Mouse (Mus musculus) liver, postnatal 0 days (tissue): Measurements from ENCODE around the gene Heatr5b. TPM values are rescaled to one million over a fixed set of nuclear protein-coding genes. Genes with fewer than 3 reads are reported as not detected.

Experiments
- ATAC-seq: fragments of 200-750 bp; cut with Nextera tagmentation; 2 replicates; pipeline ENCODE4 v1.8.0; 2017; ENCODE audit warnings: mild to moderate bottlenecking, moderate library complexity
- DNase-seq: peaks from one replicate; pipeline ENCODE4 v3.0.0-alpha.2; 2016
- H3K27ac ChIP-seq: fragments of 300-500 bp; sonication (generic); 2 replicates; pipeline ENCODE4 v1.5.1; 2014; ENCODE audit warnings: antibody characterized with exemption, moderate library complexity, mild to moderate bottlenecking, low read depth
- H3K27me3 ChIP-seq: fragments of 300-500 bp; sonication (generic); 2 replicates; pipeline ENCODE4 v1.6.1; 2014; ENCODE audit warnings: low read length, control low read depth, mixed read lengths; ENCODE audit not compliant: insufficient read depth
- H3K36me3 ChIP-seq: fragments of 300-500 bp; sonication (generic); replicated peaks from 2 replicates; pipeline ENCODE4 v1.6.1; 2014; ENCODE audit warnings: mild to moderate bottlenecking, control low read depth, low read length, moderate library complexity, mixed read lengths; ENCODE audit not compliant: insufficient read depth
- H3K4me1 ChIP-seq: fragments of 300-500 bp; sonication (generic); 2 replicates; pipeline ENCODE4 v1.6.1; 2014; ENCODE audit warnings: antibody characterized with exemption, mild to moderate bottlenecking, control low read depth; ENCODE audit not compliant: insufficient read depth
- H3K4me2 ChIP-seq: fragments of 300-500 bp; sonication (generic); 2 replicates; pipeline ENCODE4 v1.6.1; 2014; ENCODE audit warnings: low read depth, mild to moderate bottlenecking, low read length, moderate library complexity, mixed read lengths
- H3K4me3 ChIP-seq: fragments of 300-500 bp; sonication (generic); 2 replicates; pipeline ENCODE4 v1.5.1; 2014; ENCODE audit warnings: low read depth, low read length
- H3K9ac ChIP-seq: fragments of 300-500 bp; sonication (generic); replicated peaks from 2 replicates; pipeline ENCODE4 v1.6.1; 2014; ENCODE audit warnings: mild to moderate bottlenecking, moderate library complexity
- H3K9me3 ChIP-seq: fragments of 300-500 bp; sonication (generic); 2 replicates; pipeline ENCODE4 v1.6.1; 2016; ENCODE audit warnings: mild to moderate bottlenecking, control low read depth, low read length, mixed read lengths
- CTCF ChIP-seq: sonication (generic); IDR thresholded peaks from 2 replicates; pipeline ENCODE4 v1.5.1; 2016; ENCODE audit warnings: antibody characterized with exemption, low read depth
- EP300 ChIP-seq: IDR thresholded peaks from 2 replicates; pipeline ENCODE4 v1.6.1; 2016; ENCODE audit warnings: antibody characterized with exemption, low read depth, mild to moderate bottlenecking
- WGBS: fragments of 180-500 bp; shearing (Covaris S2); extraction: QIAGEN DNeasy Blood & Tissue Kit; methylation state at CpG from one replicate; pipeline ENCODE4 v1.1.7; 2014; ENCODE audit not compliant: insufficient replicate concordance; 5-methylcytosine and 5-hydroxymethylcytosine counted together
- polyA plus RNA-seq: library from polyadenylated mRNA; unstranded; fragments of >200 nt; fragmentation: Nextera tagmentation; extraction: Ambion mirVana; gene quantifications from 2 replicates; pipeline ENCODE4 v1.2.1, GENCODE M21; 2015

Gene Heatr5b
- polyA plus RNA-seq, 1 experiment from 2014 or later: 2.3 TPM

- Histone ChIP-seq H3K9ac (no peak overlapping the region), H3K27me3 (no peaks in the 10 kb centered on the region), H3K4me1 (no peaks in the 10 kb centered on the region), H3K27ac (no peak overlapping the region), H3K9me3 (no peaks in the 10 kb centered on the region), H3K4me2 (no peak overlapping the region), H3K36me3 (peaks cover 69% of the 10 kb centered on the region), H3K4me3 (no peak overlapping the region)
- ATAC-seq: no peak
- no peak for DNase-seq
- 88% methylated on average over 10 of the region's 10 CpGs for WGBS
- TF ChIP-seq EP300: no peak
- no peak for TF ChIP-seq CTCF
These were observed 21.1 kb upstream of the Heatr5b start for GRCm38 (mm10) chr17:78856243-78856642.

DNA sequence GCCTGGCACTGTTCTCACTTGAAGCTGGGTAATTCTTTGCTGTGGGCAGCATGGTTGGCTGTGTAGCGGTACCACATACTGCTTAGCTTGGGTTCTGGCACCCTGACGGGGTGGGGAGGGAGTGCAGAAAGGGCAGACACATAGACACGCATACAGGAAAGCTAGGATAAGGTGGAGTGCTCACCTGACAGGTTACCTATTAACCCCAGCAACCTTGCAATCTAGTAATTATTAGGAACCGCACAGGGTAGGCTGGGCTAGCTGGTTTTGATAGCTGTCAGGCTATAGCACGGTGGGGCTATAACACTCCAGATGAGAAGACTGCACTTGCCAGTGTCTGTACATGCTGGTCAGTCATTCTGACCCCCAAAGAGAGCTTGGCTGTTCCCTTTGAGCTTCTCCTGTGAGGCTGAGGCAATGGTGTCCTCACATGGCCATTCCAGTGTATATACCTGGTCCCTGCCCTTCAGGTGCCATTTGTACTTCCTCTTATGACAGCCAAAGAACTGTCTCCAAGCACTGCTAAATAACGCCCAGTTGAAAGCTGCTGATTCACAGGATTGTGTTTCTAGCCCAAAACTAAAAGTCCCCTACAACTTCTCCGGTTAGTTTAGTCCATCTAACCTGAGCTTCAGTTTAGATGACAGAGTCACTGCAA, 7.2 kb upstream of the Heatr5b start:
- Histone ChIP-seq H3K4me3 (no peak overlapping the region), H3K9ac (no peak overlapping the region), H3K4me2 (no peak overlapping the region), H3K36me3 (peaks cover 61% of the 10 kb centered on the region), H3K9me3 (no peaks in the 10 kb centered on the region), H3K27ac (no peak overlapping the region), H3K4me1 (no peaks in the 10 kb centered on the region), H3K27me3 (no peaks in the 10 kb centered on the region)
- DNase-seq: no peak
- ATAC-seq: no peak
- WGBS: 82% methylated on average over 7 of the region's 7 CpGs
- TF ChIP-seq EP300: no peak
- no peak for TF ChIP-seq CTCF

- H3K4me3 ChIP-seq: peak overlapping the region; percentile 64
- peak overlapping the region; percentile 87 for H3K9ac ChIP-seq
- DNase-seq: no peak
- peaks cover 10% of the 10 kb centered on the region; the same call in 1 of the 2 replicates for H3K4me1 ChIP-seq
- no peak for TF ChIP-seq EP300
- peak; percentile 1; the same call in 1 of the 2 replicates for TF ChIP-seq CTCF
- H3K4me2 ChIP-seq: peak overlapping the region; percentile 81
- H3K9me3 ChIP-seq: no peaks in the 10 kb centered on the region
- no peaks in the 10 kb centered on the region for H3K27me3 ChIP-seq
- H3K36me3 ChIP-seq: peaks cover 14% of the 10 kb centered on the region
- 27% methylated on average over 2 of the region's 2 CpGs for WGBS
- peak overlapping the region; percentile 90 for H3K27ac ChIP-seq
- ATAC-seq: no peak
These were observed 892 bp upstream of the Heatr5b start for GRCm38 (mm10) chr17:78836056-78836455.

GRCm38 (mm10) chr17:78824346-78824745, 10.8 kb downstream of the Heatr5b start:
- ATAC-seq (no peak), DNase-seq (no peak)
- no peaks in the 10 kb centered on the region for H3K9me3 ChIP-seq
- 86% methylated on average over 13 of the region's 13 CpGs for WGBS
- no peak overlapping the region for H3K27ac ChIP-seq
- H3K36me3 ChIP-seq: peaks cover 58% of the 10 kb centered on the region
- TF ChIP-seq CTCF (no peak), EP300 (no peak)
- H3K4me2 ChIP-seq: no peak overlapping the region
- no peak overlapping the region for H3K4me3 ChIP-seq
- no peaks in the 10 kb centered on the region for H3K4me1 ChIP-seq
- no peak overlapping the region for H3K9ac ChIP-seq
- H3K27me3 ChIP-seq: no peaks in the 10 kb centered on the region

DNA sequence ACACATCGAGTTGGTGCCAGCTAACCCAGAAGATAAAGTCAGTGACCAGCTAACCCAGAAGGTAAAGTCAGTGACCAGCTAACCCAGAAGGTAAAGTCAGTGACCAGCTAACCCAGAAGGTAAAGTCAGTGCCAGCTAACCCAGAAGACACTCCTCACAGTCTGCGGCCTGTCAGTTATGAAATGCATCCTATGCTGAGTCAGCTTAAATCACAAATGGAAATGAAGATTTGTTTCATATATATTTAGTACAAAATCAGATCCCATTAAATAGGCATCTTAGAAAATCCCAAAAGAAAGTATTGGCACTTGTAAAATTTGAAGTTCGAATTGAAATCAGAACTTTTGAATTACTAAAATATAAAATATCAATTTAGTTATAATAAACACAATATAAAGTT, 25.6 kb downstream of the Heatr5b start:
- Histone ChIP-seq H3K36me3 (peaks cover 34% of the 10 kb centered on the region), H3K4me2 (no peak overlapping the region), H3K9ac (no peak overlapping the region), H3K9me3 (no peaks in the 10 kb centered on the region), H3K4me1 (no peaks in the 10 kb centered on the region), H3K27me3 (no peaks in the 10 kb centered on the region), H3K27ac (no peak overlapping the region), H3K4me3 (no peak overlapping the region)
- WGBS: 85% methylated on average over 3 of the region's 3 CpGs
- DNase-seq (no peak), ATAC-seq (no peak)
- TF ChIP-seq EP300 (no peak), CTCF (no peak)

GRCm38 (mm10) chr17:78809019-78809418, 26.1 kb downstream of the Heatr5b start:
- ATAC-seq (no peak), DNase-seq (no peak)
- no peaks in the 10 kb centered on the region for H3K27me3 ChIP-seq
- TF ChIP-seq EP300 (no peak), CTCF (peak; percentile 69)
- H3K4me3 ChIP-seq: no peak overlapping the region
- peaks cover 34% of the 10 kb centered on the region for H3K36me3 ChIP-seq
- H3K27ac ChIP-seq: no peak overlapping the region
- no peak overlapping the region for H3K9ac ChIP-seq
- H3K4me2 ChIP-seq: no peak overlapping the region
- H3K4me1 ChIP-seq: no peaks in the 10 kb centered on the region
- H3K9me3 ChIP-seq: no peaks in the 10 kb centered on the region
